Mouse (Mus musculus) cerebellum, adult 11-12 months (tissue): ENCODE measurements around the gene Parm1.

Experiments used
- DNase-seq: peaks from one replicate; pipeline ENCODE4 v3.0.0; 2022

The Parm1 gene

DNA sequence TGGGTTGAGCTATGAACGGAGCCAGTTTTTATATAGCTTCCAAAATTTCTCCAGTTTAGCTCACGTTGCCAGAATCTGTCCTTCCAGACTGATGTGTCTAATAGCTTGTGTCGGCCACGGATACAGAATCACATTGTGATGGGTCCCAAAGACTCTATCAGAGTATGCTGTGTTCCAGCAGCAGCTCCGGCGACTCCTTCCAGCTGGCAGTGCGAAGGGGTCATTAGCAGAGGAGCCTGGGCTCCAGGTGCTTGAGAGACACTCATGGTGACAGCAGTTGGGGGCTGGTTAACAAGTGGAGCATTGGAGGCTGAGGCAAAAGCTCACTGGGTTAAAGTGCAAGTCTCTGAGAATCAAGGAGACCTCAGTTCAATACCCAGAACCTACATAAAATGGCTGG is 61.5 kb downstream of the Parm1 start:
- DNase-seq: no peak

DNA sequence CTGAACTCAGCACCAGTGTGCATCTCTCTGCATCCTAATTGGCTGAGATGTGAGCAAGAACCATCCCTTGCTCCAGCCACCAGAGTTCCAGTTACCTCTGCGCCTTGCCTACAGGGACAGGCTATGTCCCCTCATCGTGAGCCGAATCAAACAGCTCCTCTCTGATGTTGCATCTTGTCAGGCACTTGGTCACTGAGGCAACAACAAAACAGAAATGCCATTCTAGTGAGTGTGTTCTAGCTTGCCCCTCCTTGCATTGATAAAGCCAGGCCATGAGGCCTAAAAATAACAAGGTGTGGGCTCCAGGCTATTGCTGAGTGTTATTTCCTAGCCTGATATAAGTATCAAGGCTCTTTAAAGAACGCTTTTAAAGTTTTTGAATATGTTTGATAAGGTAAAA is 64.4 kb downstream of the Parm1 start:
- no peak for DNase-seq

GRCm38 (mm10) chr5:91586206-91586605 is 68.8 kb downstream of the Parm1 start:
- DNase-seq: no peak

DNA sequence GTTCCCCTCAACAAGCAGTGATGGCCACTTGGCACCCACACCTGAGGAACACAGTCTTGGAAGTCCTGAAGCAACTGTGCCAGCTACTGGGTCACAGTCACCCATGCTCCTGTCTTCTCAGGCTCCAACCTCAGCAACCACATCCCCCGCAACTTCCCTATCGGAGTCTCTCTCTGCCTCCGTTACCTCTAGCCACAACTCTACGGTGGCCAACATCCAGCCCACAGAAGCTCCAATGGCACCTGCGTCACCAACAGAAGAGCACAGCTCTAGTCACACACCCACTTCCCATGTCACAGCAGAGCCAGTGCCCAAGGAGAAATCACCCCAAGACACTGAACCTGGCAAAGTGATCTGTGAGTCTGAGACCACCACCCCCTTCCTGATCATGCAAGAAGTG is 76.7 kb downstream of the Parm1 start:
- DNase-seq: no peak

DNA sequence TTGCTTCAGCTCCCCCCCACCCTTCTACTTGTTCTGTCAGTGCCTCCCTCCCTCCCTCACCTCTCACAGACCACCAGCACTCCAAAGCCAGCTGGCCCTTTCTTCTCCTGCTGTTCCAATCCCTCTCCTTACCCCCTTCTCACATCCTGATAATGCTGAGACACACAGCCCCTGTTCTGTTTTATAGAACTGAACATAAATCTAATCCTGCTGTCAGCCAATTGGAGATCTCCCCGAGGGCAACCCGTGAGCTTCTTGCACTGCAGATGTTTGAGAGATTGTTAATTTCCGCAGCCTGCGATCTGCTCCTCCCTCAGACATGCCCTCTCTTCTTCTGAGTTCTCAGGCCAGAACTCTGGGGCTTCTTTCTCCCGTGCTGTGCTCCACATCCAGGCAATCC is 79.8 kb downstream of the Parm1 start:
- DNase-seq: no peak

DNA sequence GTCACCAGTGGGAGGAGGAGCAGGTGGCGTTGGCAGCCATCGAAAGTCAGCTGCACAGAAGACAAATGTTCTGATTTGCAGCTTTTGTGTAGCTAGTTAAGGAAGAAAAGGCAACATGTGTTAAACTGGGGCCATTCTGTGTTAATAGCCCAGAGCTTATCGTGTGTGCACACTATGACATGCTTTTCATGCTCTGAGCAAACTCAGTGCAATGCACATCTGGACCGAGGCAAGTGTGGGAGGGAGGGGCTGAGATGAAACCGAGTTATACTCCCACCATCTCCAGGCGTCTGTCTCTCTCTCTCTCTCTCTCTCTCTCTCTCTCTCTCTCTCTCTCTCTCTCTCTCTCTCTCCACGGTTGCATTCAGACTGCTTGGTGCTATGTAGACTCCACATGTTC is 82.4 kb downstream of the Parm1 start:
- no peak for DNase-seq

- DNase-seq: no peak
These were observed 85.9 kb downstream of the Parm1 start for GRCm38 (mm10) chr5:91603347-91603746.

GRCm38 (mm10) chr5:91603787-91604439 is 86.5 kb downstream of the Parm1 start:
- DNase-seq: no peak

DNA sequence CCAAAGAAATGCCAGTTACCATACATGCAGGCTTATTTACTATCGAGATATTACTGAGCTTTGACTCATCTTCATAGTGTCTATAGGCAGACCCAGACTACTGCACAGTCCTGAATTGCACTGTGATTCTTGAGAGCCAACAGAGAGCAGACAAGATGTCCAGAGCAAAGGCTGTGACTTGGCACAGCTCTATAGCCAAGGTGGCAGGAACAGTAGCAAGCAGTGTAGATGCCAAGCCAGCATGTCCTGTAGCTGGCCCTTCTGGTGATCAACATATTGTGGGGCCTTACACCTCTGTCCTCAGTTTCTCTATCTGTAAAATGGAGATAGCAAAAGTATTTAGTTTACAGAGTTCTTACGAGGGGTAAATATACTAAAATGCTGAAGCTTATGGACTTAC is 89.8 kb downstream of the Parm1 start:
- DNase-seq: no peak

GRCm38 (mm10) chr5:91607841-91608240 is 90.4 kb downstream of the Parm1 start:
- DNase-seq: no peak

DNA sequence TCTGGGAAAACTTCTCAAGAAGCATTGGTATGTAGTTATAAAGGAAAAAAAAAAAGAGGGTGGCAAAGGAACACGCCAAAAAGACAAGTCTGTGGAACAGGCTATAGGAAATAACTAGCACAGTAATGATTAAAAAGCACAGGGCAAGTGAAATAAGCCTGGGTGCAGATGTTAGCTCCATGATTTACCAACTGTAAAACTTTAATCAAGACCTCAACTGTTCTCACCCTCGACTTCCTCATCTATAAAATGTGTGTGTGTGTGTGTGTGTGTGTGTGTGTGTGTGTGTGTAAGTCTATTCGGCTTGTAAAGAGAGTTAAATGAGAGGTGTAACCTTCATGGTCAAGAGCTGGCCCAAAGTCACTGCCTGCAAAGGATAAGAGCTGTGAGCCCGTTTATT is 91.6 kb downstream of the Parm1 start:
- no peak for DNase-seq

GRCm38 (mm10) chr5:91609511-91610300 is 92.3 kb downstream of the Parm1 start:
- no peak for DNase-seq

DNA sequence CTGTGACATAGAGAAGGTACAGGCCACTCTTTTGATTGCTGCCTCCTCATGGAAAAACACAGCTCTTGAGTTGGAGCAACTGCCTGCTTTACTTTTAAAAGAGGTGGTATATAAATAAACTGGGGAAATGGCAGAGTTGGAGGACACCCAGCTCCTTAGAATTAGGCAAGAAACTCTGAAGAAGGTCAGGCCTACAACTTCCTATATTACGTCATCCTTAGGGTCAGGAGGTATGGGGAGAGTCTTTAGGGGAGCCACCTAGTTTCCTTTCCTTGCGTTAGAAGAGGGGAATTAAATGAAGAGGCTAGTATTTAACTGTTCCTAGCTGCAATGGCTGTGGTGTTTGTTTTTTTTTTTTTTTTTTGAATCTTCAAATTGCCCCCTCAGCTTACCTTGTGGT is 93.1 kb downstream of the Parm1 start:
- no peak for DNase-seq

- no peak for DNase-seq
These were observed 94.2 kb downstream of the Parm1 start for GRCm38 (mm10) chr5:91611589-91611988.

DNA sequence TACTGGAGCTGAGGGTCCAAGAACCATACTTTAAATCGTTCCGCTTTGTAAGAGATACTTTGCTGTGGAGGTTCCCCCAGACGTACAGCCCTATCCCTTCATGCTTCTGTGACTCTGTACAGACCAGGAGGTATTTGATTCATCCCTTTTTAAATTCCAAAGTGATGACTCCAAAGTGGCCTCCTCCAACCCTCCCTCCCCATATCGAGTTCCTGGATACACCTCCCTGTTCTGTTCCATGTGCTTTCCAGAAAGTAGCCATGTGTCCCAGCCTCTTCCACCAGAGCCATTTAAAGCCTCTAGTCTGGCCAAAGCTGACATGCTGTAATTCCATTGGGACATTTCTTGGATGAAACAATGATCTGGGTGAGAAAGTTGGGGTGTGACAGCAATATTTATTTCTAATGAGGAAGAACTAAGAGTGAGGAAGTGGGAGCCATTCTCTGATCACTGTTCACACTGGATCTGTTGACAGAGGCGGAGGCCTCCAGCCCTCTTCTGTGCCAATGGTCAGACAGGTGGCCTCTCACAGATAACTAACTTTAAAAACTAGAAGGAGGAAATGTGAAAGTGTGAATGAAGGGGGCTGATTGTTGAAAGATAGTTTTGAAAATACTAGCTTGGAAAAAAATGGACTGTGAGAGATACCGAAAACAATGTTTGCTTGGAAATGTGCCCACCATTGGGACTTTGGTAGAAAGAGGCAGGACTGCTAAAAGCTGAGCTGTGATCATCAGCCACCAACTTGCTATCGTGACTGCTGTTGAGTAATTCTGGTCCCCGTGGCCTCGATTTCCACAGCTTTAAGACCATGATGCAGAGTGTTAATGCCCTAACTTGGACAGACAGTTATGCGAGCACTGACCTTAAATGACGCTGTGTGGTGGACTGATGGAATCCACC is 100.2 kb downstream of the Parm1 start:
- DNase-seq: no peak

DNA sequence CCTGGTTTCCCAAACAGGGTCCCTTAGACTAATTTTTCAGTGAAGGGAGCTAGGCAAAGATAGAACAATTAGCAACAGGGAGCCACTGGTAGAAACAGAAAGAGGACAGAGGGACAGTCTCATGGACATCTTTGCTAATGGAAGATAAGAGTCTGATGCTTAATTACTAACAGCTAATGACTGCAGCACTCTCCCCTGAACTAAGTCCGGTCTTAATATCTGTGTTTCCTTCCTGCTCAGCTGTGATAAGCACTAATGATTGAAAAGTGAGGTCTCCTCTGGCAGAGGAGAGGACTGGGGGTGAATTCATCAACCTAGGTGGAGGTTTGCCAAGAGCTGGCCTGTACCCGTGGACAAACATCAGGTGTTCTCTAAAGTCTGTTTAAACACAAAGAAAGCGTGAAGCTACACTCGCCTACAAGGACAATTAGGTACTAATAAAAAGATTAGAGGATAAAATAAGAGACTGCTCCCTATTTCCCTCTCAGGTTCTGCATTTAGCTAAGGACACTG is 101.3 kb downstream of the Parm1 start:
- no peak for DNase-seq

DNA sequence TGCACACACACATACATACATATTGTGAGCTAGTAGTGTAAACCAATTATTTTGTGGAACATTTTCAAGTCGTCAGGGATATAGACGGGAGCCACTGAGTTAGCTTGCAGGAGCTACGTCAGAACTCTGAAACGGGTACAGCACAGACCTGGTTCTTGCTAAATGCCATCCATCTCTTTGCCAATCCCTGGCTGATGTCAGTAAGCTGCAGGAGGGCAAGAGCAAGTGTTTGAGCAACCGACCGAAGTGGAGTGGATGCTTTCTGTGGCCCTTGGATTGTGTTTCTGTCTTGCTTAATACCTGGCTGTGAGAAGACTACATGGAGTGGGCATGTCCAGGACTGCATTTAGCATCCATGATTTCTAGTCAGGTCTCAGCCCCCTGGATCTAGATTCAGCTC is 103.8 kb downstream of the Parm1 start:
- DNase-seq: no peak

- no peak for DNase-seq
These were observed 109.4 kb downstream of the Parm1 start for GRCm38 (mm10) chr5:91626823-91627222.

DNA sequence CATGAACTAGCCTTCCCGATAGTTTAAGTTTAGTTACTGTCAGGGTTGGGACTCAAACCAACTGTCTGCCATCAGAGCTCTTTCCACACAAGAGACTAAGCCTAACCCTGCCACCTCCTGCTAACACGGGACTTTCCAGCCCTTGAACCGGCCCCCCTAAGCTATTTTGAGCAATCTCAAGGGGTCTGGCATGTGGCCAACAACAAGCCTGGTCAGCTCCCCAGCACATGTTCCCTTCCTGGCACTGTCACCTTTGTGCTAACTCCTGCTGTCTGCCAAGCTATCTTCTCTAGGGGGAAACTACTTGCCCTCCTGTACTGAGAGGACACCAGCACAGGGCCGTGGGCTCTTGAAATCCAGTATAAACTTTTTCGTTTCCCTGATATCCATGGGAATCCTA is 112.1 kb downstream of the Parm1 start:
- DNase-seq: no peak

GRCm38 (mm10) chr5:91651330-91651729 is 133.9 kb downstream of the Parm1 start:
- DNase-seq: no peak

DNA sequence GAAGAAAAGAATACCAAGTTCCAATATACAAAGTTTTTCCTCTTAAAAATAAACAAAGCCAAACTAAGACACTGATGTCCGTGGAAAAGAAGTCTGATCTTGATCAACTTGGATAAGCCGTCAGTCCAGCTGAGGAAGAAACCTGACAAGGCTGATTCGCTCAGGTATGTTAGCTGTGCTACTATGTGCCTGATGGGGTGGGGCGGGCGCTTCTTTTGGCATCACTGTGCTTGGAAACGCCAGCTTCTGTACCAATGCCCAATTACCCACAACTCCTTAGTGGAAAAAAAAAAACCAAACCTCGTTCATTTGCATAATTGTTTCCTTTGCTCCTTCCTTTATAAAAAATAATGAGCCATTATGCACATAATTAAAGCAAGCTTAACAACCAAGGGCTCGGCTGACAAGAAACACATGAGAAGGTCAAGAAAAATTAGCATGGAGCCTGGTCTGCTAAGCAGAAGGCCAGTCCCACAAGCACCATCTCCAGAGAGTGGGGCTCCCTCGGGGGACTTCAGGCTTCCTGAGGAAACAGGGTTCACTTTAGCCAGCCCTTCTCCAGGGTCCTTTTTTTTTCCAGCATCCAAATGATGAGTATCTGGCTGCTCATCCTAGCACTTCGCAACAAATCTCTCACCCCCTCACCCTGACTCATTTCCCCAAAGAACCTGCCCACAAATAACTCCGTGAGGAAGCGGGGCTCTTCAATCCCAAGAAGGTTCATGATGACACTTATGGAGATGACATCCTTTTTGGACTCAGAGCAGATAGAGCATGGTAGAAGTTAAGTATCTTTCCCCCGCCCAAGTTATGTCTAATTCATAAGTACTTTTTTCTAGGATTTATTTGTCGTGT is 135.9 kb downstream of the Parm1 start:
- DNase-seq: no peak

DNA sequence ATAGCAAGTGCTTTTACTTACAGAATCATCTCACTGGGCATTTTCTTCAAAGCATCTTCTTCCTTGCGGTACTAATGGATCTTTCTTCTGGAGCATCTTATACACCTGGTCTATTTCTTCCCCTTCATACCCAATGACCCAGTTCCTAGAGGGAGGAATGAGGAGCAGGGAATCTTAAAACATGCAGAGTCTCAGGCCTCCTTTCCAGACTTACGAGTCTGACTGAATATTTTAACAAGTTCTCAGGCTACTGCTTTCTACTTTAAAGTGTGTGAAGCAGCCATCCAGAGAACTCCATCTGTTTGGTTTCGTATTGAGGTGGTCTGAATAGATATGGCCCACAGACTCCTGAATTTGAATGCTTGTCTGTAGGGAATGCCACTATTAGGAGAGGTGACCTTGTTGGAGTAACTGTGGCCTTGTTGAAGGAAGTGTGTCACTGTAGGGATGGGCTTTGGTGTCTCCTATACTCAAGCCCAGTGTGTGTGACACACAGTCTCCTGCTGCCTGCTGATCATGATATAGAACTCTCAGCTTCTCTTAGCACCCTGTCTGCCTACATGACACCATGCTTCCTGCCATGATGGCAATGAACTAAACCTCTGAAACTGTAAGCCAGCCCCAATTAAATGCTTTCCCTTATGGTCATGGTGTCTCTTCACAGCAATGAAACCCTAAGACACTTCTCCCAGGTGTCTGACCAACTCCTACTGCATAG is 137.1 kb downstream of the Parm1 start:
- no peak for DNase-seq
